Mouse (Mus musculus) brain, embryonic 18.5 days (tissue): ENCODE measurements at regions not wholly inside any gene's neighbourhood (a gene's known extent, or its start where the extent isn't known, plus 50 kb on each side); places are given as distances from the start of the nearest gene placed in this dataset.

ENCODE experiments used
- DNase-seq: peaks from one replicate; pipeline ENCODE4 v3.0.0-alpha.2; 2012; ENCODE audit warnings: low read depth, low spot score

GRCm38 (mm10) chr8:41526283-41526682, 109.4 kb upstream of the Frg1 start:
- no peak for DNase-seq

- no peak for DNase-seq
Measured at GRCm38 (mm10) chr8:41485163-41485562, 68.3 kb upstream of the Frg1 start.

GRCm38 (mm10) chr8:41483297-41483696, 66.4 kb upstream of the Frg1 start:
- DNase-seq, result no peak

GRCm38 (mm10) chr8:41472992-41473699, 56.3 kb upstream of the Frg1 start:
- DNase-seq, result no peak

GRCm38 (mm10) chr8:41472233-41472632, 55.4 kb upstream of the Frg1 start:
- no peak for DNase-seq
